Mouse (Mus musculus): ENCODE results near the gene Slc26a8. TPM values are rescaled to one million over a fixed set of nuclear protein-coding genes. Genes with fewer than 3 reads are reported as not detected.

Slc26a8 gene
- polyA plus RNA-seq, 1 experiment from 2014 or later, result 3.4 TPM

- H3K27ac ChIP-seq (ENCODE audit: low read length), result no peak overlapping the region
- H3K9me3 ChIP-seq (ENCODE audit: control insufficient read depth, low read length), result no peaks in the 10 kb centered on the region
- ATAC-seq, result no peak
- H3K27me3 ChIP-seq (replicated peaks; ENCODE audit: control insufficient read depth, insufficient read depth, low read length), result no peaks in the 10 kb centered on the region
- 78% methylated on average over 7 of the region's 7 CpGs for WGBS
- H3K4me2 ChIP-seq (ENCODE audit: low read length), result no peak overlapping the region
- no peaks in the 10 kb centered on the region for H3K36me3 ChIP-seq (ENCODE audit: control insufficient read depth, insufficient read depth)
- H3K9ac ChIP-seq (replicated peaks; ENCODE audit: low read depth, low read length), result no peak overlapping the region
- no peaks in the 10 kb centered on the region for H3K4me1 ChIP-seq (replicated peaks; ENCODE audit: control insufficient read depth, insufficient read depth, low read length)
- no peak overlapping the region for H3K4me3 ChIP-seq (replicated peaks; ENCODE audit: low read length)
These were observed 52.0 kb downstream of the Slc26a8 start for GRCm38 (mm10) chr17:28637711-28638690.

- no peak overlapping the region for H3K9ac ChIP-seq (replicated peaks; ENCODE audit: low read depth, low read length)
These were observed 54.2 kb downstream of the Slc26a8 start for GRCm38 (mm10) chr17:28635842-28636241.

GRCm38 (mm10) chr17:28629125-28629524, 60.9 kb downstream of the Slc26a8 start:
- no peak for ATAC-seq
- Histone ChIP-seq H3K9ac (replicated peaks; ENCODE audit: low read depth, low read length) (no peak overlapping the region), H3K9me3 (ENCODE audit: control insufficient read depth, low read length) (no peaks in the 10 kb centered on the region), H3K36me3 (ENCODE audit: control insufficient read depth, insufficient read depth) (no peaks in the 10 kb centered on the region), H3K27ac (ENCODE audit: low read length) (no peak overlapping the region), H3K4me3 (replicated peaks; ENCODE audit: low read length) (no peak overlapping the region), H3K4me1 (replicated peaks; ENCODE audit: control insufficient read depth, insufficient read depth, low read length) (no peaks in the 10 kb centered on the region), H3K27me3 (replicated peaks; ENCODE audit: control insufficient read depth, insufficient read depth, low read length) (no peaks in the 10 kb centered on the region), H3K4me2 (ENCODE audit: low read length) (no peak overlapping the region)
- 57% methylated on average over 3 of the region's 3 CpGs for WGBS

More at GRCm38 (mm10) chr17:28635842-28636241, 54.2 kb downstream of the Slc26a8 start:
- no peaks in the 10 kb centered on the region for H3K4me1 ChIP-seq (replicated peaks; ENCODE audit: control insufficient read depth, insufficient read depth, low read length)
- no peaks in the 10 kb centered on the region for H3K9me3 ChIP-seq (ENCODE audit: control insufficient read depth, low read length)
- ATAC-seq, result no peak
- no peaks in the 10 kb centered on the region for H3K27me3 ChIP-seq (replicated peaks; ENCODE audit: control insufficient read depth, insufficient read depth, low read length)
- no peak overlapping the region for H3K4me3 ChIP-seq (replicated peaks; ENCODE audit: low read length)
- H3K36me3 ChIP-seq (ENCODE audit: control insufficient read depth, insufficient read depth), result no peaks in the 10 kb centered on the region
- H3K4me2 ChIP-seq (ENCODE audit: low read length), result no peak overlapping the region
- WGBS, result 81% methylated on average over 5 of the region's 5 CpGs
- H3K27ac ChIP-seq (ENCODE audit: low read length), result no peak overlapping the region

GRCm38 (mm10) chr17:28628248-28629124, 61.5 kb downstream of the Slc26a8 start:
- H3K9ac ChIP-seq (replicated peaks; ENCODE audit: low read depth, low read length), result no peak overlapping the region
- H3K4me1 ChIP-seq (replicated peaks; ENCODE audit: control insufficient read depth, insufficient read depth, low read length), result no peaks in the 10 kb centered on the region
- H3K36me3 ChIP-seq (ENCODE audit: control insufficient read depth, insufficient read depth), result no peaks in the 10 kb centered on the region
- no peaks in the 10 kb centered on the region for H3K27me3 ChIP-seq (replicated peaks; ENCODE audit: control insufficient read depth, insufficient read depth, low read length)
- WGBS, result 70% methylated on average over 10 of the region's 10 CpGs
- H3K9me3 ChIP-seq (ENCODE audit: control insufficient read depth, low read length), result no peaks in the 10 kb centered on the region
- ATAC-seq, result no peak
- H3K4me3 ChIP-seq (replicated peaks; ENCODE audit: low read length), result no peak overlapping the region
- no peak overlapping the region for H3K4me2 ChIP-seq (ENCODE audit: low read length)
- H3K27ac ChIP-seq (ENCODE audit: low read length), result no peak overlapping the region

- ATAC-seq, result no peak
- no peaks in the 10 kb centered on the region for H3K9me3 ChIP-seq (ENCODE audit: control insufficient read depth, low read length)
- H3K27ac ChIP-seq (ENCODE audit: low read length), result no peak overlapping the region
- H3K27me3 ChIP-seq (replicated peaks; ENCODE audit: control insufficient read depth, insufficient read depth, low read length), result no peaks in the 10 kb centered on the region
- no peak overlapping the region for H3K4me2 ChIP-seq (ENCODE audit: low read length)
- no peak overlapping the region for H3K4me3 ChIP-seq (replicated peaks; ENCODE audit: low read length)
- 75% methylated on average over 2 of the region's 2 CpGs for WGBS
- no peak overlapping the region for H3K9ac ChIP-seq (replicated peaks; ENCODE audit: low read depth, low read length)
- H3K36me3 ChIP-seq (ENCODE audit: control insufficient read depth, insufficient read depth), result no peaks in the 10 kb centered on the region
- H3K4me1 ChIP-seq (replicated peaks; ENCODE audit: control insufficient read depth, insufficient read depth, low read length), result 0 out of 2 replicates have a peak, but pooled peaks cover 3% of the 10 kb centered on the region
These were observed 63.1 kb downstream of the Slc26a8 start for GRCm38 (mm10) chr17:28626937-28627336.

- no peaks in the 10 kb centered on the region for H3K27me3 ChIP-seq (replicated peaks; ENCODE audit: control insufficient read depth, insufficient read depth, low read length)
- no peak overlapping the region for H3K4me2 ChIP-seq (ENCODE audit: low read length)
- no peak overlapping the region for H3K4me3 ChIP-seq (replicated peaks; ENCODE audit: low read length)
- H3K36me3 ChIP-seq (ENCODE audit: control insufficient read depth, insufficient read depth), result no peaks in the 10 kb centered on the region
- H3K4me1 ChIP-seq (replicated peaks; ENCODE audit: control insufficient read depth, insufficient read depth, low read length), result peaks cover 15% of the 10 kb centered on the region
- H3K27ac ChIP-seq (ENCODE audit: low read length), result no peak overlapping the region
- H3K9ac ChIP-seq (replicated peaks; ENCODE audit: low read depth, low read length), result no peak overlapping the region
- 94% methylated on average over 15 of the region's 15 CpGs for WGBS
- no peaks in the 10 kb centered on the region for H3K9me3 ChIP-seq (ENCODE audit: control insufficient read depth, low read length)
- no peak for ATAC-seq
These were observed 64.7 kb downstream of the Slc26a8 start for GRCm38 (mm10) chr17:28625327-28625726.

GRCm38 (mm10) chr17:28624841-28625240, 65.2 kb downstream of the Slc26a8 start:
- no peak for ATAC-seq
- H3K27me3 ChIP-seq (replicated peaks; ENCODE audit: control insufficient read depth, insufficient read depth, low read length), result no peaks in the 10 kb centered on the region
- H3K4me3 ChIP-seq (replicated peaks; ENCODE audit: low read length), result no peak overlapping the region
- no peak overlapping the region for H3K27ac ChIP-seq (ENCODE audit: low read length)
- H3K9ac ChIP-seq (replicated peaks; ENCODE audit: low read depth, low read length), result no peak overlapping the region
- H3K4me2 ChIP-seq (ENCODE audit: low read length), result no peak overlapping the region
- 69% methylated on average over 2 of the region's 2 CpGs for WGBS
- H3K36me3 ChIP-seq (ENCODE audit: control insufficient read depth, insufficient read depth), result peaks cover 3% of the 10 kb centered on the region; the same call in 1 of the 2 replicates
- H3K9me3 ChIP-seq (ENCODE audit: control insufficient read depth, low read length), result no peaks in the 10 kb centered on the region
- H3K4me1 ChIP-seq (replicated peaks; ENCODE audit: control insufficient read depth, insufficient read depth, low read length), result peaks cover 20% of the 10 kb centered on the region

GRCm38 (mm10) chr17:28622300-28622759, 67.7 kb downstream of the Slc26a8 start, which contains the start of gene Srpk1:
Srpk1 (minus strand) TSS chr17:28622709.
- WGBS, result under 1% methylated on average over 48 of the region's 53 CpGs

More at GRCm38 (mm10) chr17:28622300-28622759, 67.7 kb downstream of the Slc26a8 start, which contains the start of gene Srpk1:
- ATAC-seq, result peak; percentile 97
- Histone ChIP-seq H3K9me3 (ENCODE audit: control insufficient read depth, low read length) (no peaks in the 10 kb centered on the region), H3K27ac (ENCODE audit: low read length) (peak within 1 kb of the TSS; percentile 87), H3K27me3 (replicated peaks; ENCODE audit: control insufficient read depth, insufficient read depth, low read length) (no peaks in the 10 kb centered on the region), H3K4me1 (replicated peaks; ENCODE audit: control insufficient read depth, insufficient read depth, low read length) (peaks cover 24% of the 10 kb centered on the region), H3K4me2 (ENCODE audit: low read length) (peak within 1 kb of the TSS; percentile 93), H3K36me3 (ENCODE audit: control insufficient read depth, insufficient read depth) (peaks cover 5% of the 10 kb centered on the region; the same call in 1 of the 2 replicates), H3K9ac (replicated peaks; ENCODE audit: low read depth, low read length) (peak within 1 kb of the TSS; percentile 97), H3K4me3 (replicated peaks; ENCODE audit: low read length) (peak within 1 kb of the TSS; percentile 84)

Measured in forebrain, embryonic 16.5 days (tissue).